8 mouse cellular contexts compared by ENCODE assay signal in genomic region chr4:149710510-149710909, GRCm38 (mm10). TPM values are rescaled to one million over a fixed set of nuclear protein-coding genes. Genes with fewer than 3 reads are reported as not detected.
DNase-seq lines count a peak whose midpoint lies in the region; ATAC-seq lines count a peak whose summit lies in the region.

No protein-coding gene starts in this region.

- no peaks in the 10 kb centered on the region; the same call in 1 of the 2 replicates for H3K27me3 ChIP-seq in midbrain, embryonic 11.5 days (ENCODE audit: control insufficient read depth, insufficient read depth, low read length)
- no peaks in the 10 kb centered on the region for H3K27me3 ChIP-seq in midbrain, embryonic 10.5 days (ENCODE audit: low read depth, poor library complexity, severe bottlenecking)
- H3K27me3 ChIP-seq in forebrain, embryonic 12.5 days: no peaks in the 10 kb centered on the region
- H3K27me3 ChIP-seq in hindbrain, embryonic 14.5 days (ENCODE audit: control insufficient read depth, insufficient read depth, low read length): no peaks in the 10 kb centered on the region
- no peaks in the 10 kb centered on the region for H3K27me3 ChIP-seq in limb, embryonic 12.5 days
- no peaks in the 10 kb centered on the region for H3K27me3 ChIP-seq in midbrain, embryonic 14.5 days (ENCODE audit: control insufficient read depth, insufficient read depth, low read length)

- H3K9me3 ChIP-seq in midbrain, embryonic 11.5 days (ENCODE audit: control insufficient read depth, low read length): no peaks in the 10 kb centered on the region
- H3K9me3 ChIP-seq in midbrain, embryonic 10.5 days (replicated peaks): no peaks in the 10 kb centered on the region
- no peaks in the 10 kb centered on the region for H3K9me3 ChIP-seq in forebrain, embryonic 12.5 days
- no peaks in the 10 kb centered on the region for H3K9me3 ChIP-seq in hindbrain, embryonic 14.5 days (ENCODE audit: control insufficient read depth, low read length)
- no peaks in the 10 kb centered on the region for H3K9me3 ChIP-seq in limb, embryonic 12.5 days
- no peaks in the 10 kb centered on the region for H3K9me3 ChIP-seq in midbrain, embryonic 14.5 days (ENCODE audit: control insufficient read depth, low read length)

- 20% methylated on average over 5 of the region's 5 CpGs for WGBS in midbrain, embryonic 11.5 days
- 23% methylated on average over 5 of the region's 5 CpGs for WGBS in midbrain, embryonic 10.5 days
- WGBS in forebrain, embryonic 12.5 days: 26% methylated on average over 5 of the region's 5 CpGs
- WGBS in hindbrain, embryonic 14.5 days: 19% methylated on average over 5 of the region's 5 CpGs
- 22% methylated on average over 5 of the region's 5 CpGs for WGBS in limb, embryonic 12.5 days
- 22% methylated on average over 5 of the region's 5 CpGs for WGBS in midbrain, embryonic 14.5 days

- DNase-seq in midbrain, embryonic 11.5 days (ENCODE audit: low spot score, missing footprints): no peak
- DNase-seq in midbrain, embryonic 10.5 days (ENCODE audit: low spot score): no peak
- DNase-seq in ZHBTc4 (ENCODE audit: low read depth, low spot score): peak; percentile 96
- no peak for DNase-seq in hindbrain, embryonic 14.5 days (ENCODE audit: low spot score)
- DNase-seq in midbrain, embryonic 14.5 days: peak; percentile 54
- DNase-seq in thymus, adult 18-20 months: peak; percentile 68 to 83

- no peak overlapping the region for H3K4me3 ChIP-seq in midbrain, embryonic 11.5 days (ENCODE audit: low read depth, low read length)
- H3K4me3 ChIP-seq in midbrain, embryonic 10.5 days: no peak overlapping the region
- no peak overlapping the region for H3K4me3 ChIP-seq in forebrain, embryonic 12.5 days (replicated peaks)
- H3K4me3 ChIP-seq in hindbrain, embryonic 14.5 days (replicated peaks; ENCODE audit: low read length): no peak overlapping the region
- H3K4me3 ChIP-seq in limb, embryonic 12.5 days (replicated peaks): no peak overlapping the region
- no peak overlapping the region for H3K4me3 ChIP-seq in midbrain, embryonic 14.5 days (replicated peaks; ENCODE audit: low read depth, low read length)

- no peak overlapping the region for H3K27ac ChIP-seq in midbrain, embryonic 11.5 days (ENCODE audit: low read depth, low read length)
- H3K27ac ChIP-seq in midbrain, embryonic 10.5 days (replicated peaks): no peak overlapping the region
- no peak overlapping the region for H3K27ac ChIP-seq in forebrain, embryonic 12.5 days
- no peak overlapping the region for H3K27ac ChIP-seq in hindbrain, embryonic 14.5 days
- H3K27ac ChIP-seq in limb, embryonic 12.5 days: no peak overlapping the region
- no peak overlapping the region for H3K27ac ChIP-seq in midbrain, embryonic 14.5 days (replicated peaks; ENCODE audit: low read depth, low read length)

- H3K4me2 ChIP-seq in midbrain, embryonic 11.5 days: no peak overlapping the region
- H3K4me2 ChIP-seq in forebrain, embryonic 12.5 days: no peak overlapping the region
- H3K4me2 ChIP-seq in hindbrain, embryonic 14.5 days (replicated peaks): no peak overlapping the region
- no peak overlapping the region for H3K4me2 ChIP-seq in limb, embryonic 12.5 days
- H3K4me2 ChIP-seq in midbrain, embryonic 14.5 days (ENCODE audit: low read length): no peak overlapping the region

- peaks cover 6% of the 10 kb centered on the region for H3K36me3 ChIP-seq in midbrain, embryonic 11.5 days (ENCODE audit: control insufficient read depth, insufficient read depth, low read length)
- H3K36me3 ChIP-seq in midbrain, embryonic 10.5 days: peaks cover 10% of the 10 kb centered on the region
- peaks cover 10% of the 10 kb centered on the region for H3K36me3 ChIP-seq in forebrain, embryonic 12.5 days (replicated peaks)
- peaks cover 11% of the 10 kb centered on the region for H3K36me3 ChIP-seq in hindbrain, embryonic 14.5 days (replicated peaks; ENCODE audit: control insufficient read depth, insufficient read depth)
- H3K36me3 ChIP-seq in limb, embryonic 12.5 days: peaks cover 10% of the 10 kb centered on the region
- peaks cover 8% of the 10 kb centered on the region for H3K36me3 ChIP-seq in midbrain, embryonic 14.5 days (ENCODE audit: control insufficient read depth, insufficient read depth, low read length)

- no peak overlapping the region for H3K9ac ChIP-seq in midbrain, embryonic 11.5 days (ENCODE audit: low read length)
- H3K9ac ChIP-seq in forebrain, embryonic 12.5 days: no peak overlapping the region
- no peak overlapping the region for H3K9ac ChIP-seq in hindbrain, embryonic 14.5 days
- no peak overlapping the region for H3K9ac ChIP-seq in limb, embryonic 12.5 days (replicated peaks)
- H3K9ac ChIP-seq in midbrain, embryonic 14.5 days (replicated peaks; ENCODE audit: low read length): no peak overlapping the region

- no peaks in the 10 kb centered on the region for H3K4me1 ChIP-seq in midbrain, embryonic 11.5 days (ENCODE audit: control insufficient read depth, insufficient read depth, low read length)
- H3K4me1 ChIP-seq in midbrain, embryonic 10.5 days: peaks cover 21% of the 10 kb centered on the region
- H3K4me1 ChIP-seq in forebrain, embryonic 12.5 days: peaks cover 6% of the 10 kb centered on the region
- no peaks in the 10 kb centered on the region for H3K4me1 ChIP-seq in hindbrain, embryonic 14.5 days (replicated peaks; ENCODE audit: control insufficient read depth, insufficient read depth, low read length)
- no peaks in the 10 kb centered on the region for H3K4me1 ChIP-seq in limb, embryonic 12.5 days (replicated peaks)
- H3K4me1 ChIP-seq in midbrain, embryonic 14.5 days (ENCODE audit: control insufficient read depth, insufficient read depth, low read length): no peaks in the 10 kb centered on the region

- peak; percentile 54 for ATAC-seq in midbrain, embryonic 11.5 days (ENCODE audit: low FRiP score)
- peak; percentile 69; the same call in 1 of the 2 replicates for ATAC-seq in forebrain, embryonic 12.5 days (ENCODE audit: low FRiP score)
- ATAC-seq in hindbrain, embryonic 14.5 days (ENCODE audit: low FRiP score): peak; percentile 57
- peak; percentile 67; the same call in 1 of the 2 replicates for ATAC-seq in limb, embryonic 12.5 days (ENCODE audit: insufficient number of reproducible peaks, insufficient read depth, low FRiP score, low TSS enrichment, low read depth)
- ATAC-seq in midbrain, embryonic 14.5 days (ENCODE audit: low FRiP score, low TSS enrichment): no peak

RNA-seq across cellular contexts. Expression of gene Pik3cd, which starts 8.1 kb away (rescaled TPM):
- polyA plus RNA-seq in midbrain, embryonic 11.5 days (2014; fragmentation: Nextera tagmentation; extraction: Ambion mirVana): 7.8 and 8.7 TPM in 2 replicates
- polyA plus RNA-seq in midbrain, embryonic 10.5 days (2016; fragmentation: Nextera tagmentation; extraction: Ambion mirVana): 7.9 and 11.2 TPM in 2 replicates
- polyA plus RNA-seq in forebrain, embryonic 12.5 days (2016; fragmentation: Nextera tagmentation; extraction: Ambion mirVana): 9.4 and 10.4 TPM in 2 replicates
- polyA plus RNA-seq in hindbrain, embryonic 14.5 days (2014; fragmentation: Nextera tagmentation; extraction: Ambion mirVana): 15.3 and 16.5 TPM in 2 replicates
- 3.8 TPM in 2 replicates for polyA plus RNA-seq in limb, embryonic 12.5 days (2016; fragmentation: Nextera tagmentation; extraction: Ambion mirVana)
- polyA plus RNA-seq in midbrain, embryonic 14.5 days (2014; fragmentation: Nextera tagmentation; extraction: Ambion mirVana): 12.7 and 14.2 TPM in 2 replicates

RNA-seq across cellular contexts. Expression of gene Tmem201, which starts 27.3 kb away (rescaled TPM):
- 15.8 and 18.4 TPM in 2 replicates for polyA plus RNA-seq in midbrain, embryonic 11.5 days (2014; fragmentation: Nextera tagmentation; extraction: Ambion mirVana)
- polyA plus RNA-seq in midbrain, embryonic 10.5 days (2016; fragmentation: Nextera tagmentation; extraction: Ambion mirVana): 38.7 and 44.3 TPM in 2 replicates
- 39.4 and 41.0 TPM in 2 replicates for polyA plus RNA-seq in forebrain, embryonic 12.5 days (2016; fragmentation: Nextera tagmentation; extraction: Ambion mirVana)
- 29.9 and 31.9 TPM in 2 replicates for polyA plus RNA-seq in hindbrain, embryonic 14.5 days (2014; fragmentation: Nextera tagmentation; extraction: Ambion mirVana)
- polyA plus RNA-seq in limb, embryonic 12.5 days (2016; fragmentation: Nextera tagmentation; extraction: Ambion mirVana): 37.9 and 38.4 TPM in 2 replicates
- 30.8 and 36.2 TPM in 2 replicates for polyA plus RNA-seq in midbrain, embryonic 14.5 days (2014; fragmentation: Nextera tagmentation; extraction: Ambion mirVana)

Comparison
In these comparisons a context has a peak if more than half of its experiments do, and no peak if none do; other contexts are left out.
1. DNase-seq: peak in ZHBTc4 (single experiment), midbrain, embryonic 14.5 days (single experiment) and thymus, adult 18-20 months (2 of 2); none in midbrain, embryonic 11.5 days (single experiment), midbrain, embryonic 10.5 days (single experiment) and hindbrain, embryonic 14.5 days (single experiment).